Mouse (Mus musculus) lung, postnatal 0 days (tissue): ENCODE data around the gene Ccp110. TPM values are rescaled to one million over a fixed set of nuclear protein-coding genes. Genes with fewer than 3 reads are reported as not detected.

ENCODE experiments used
- ATAC-seq: fragments of 200-750 bp; cut with Nextera tagmentation; 2 replicates; pipeline ENCODE4 v1.8.0; 2017; ENCODE audit warnings: moderate library complexity
- DNase-seq: peaks from one replicate; pipeline ENCODE4 v3.0.0-alpha.2; 2016; ENCODE audit warnings: low spot score
- H3K27ac ChIP-seq: fragments of 300-500 bp; sonication (generic); 2 replicates; pipeline ENCODE4 v1.5.1; 2014; ENCODE audit warnings: antibody characterized with exemption, mild to moderate bottlenecking, low read length, mixed read lengths
- H3K27me3 ChIP-seq: fragments of 300-500 bp; sonication (generic); replicated peaks from 2 replicates; pipeline ENCODE4 v1.6.1; 2014; ENCODE audit warnings: low read length, mixed read lengths; ENCODE audit not compliant: insufficient read depth
- H3K36me3 ChIP-seq: fragments of 300-500 bp; sonication (generic); 2 replicates; pipeline ENCODE4 v1.6.1; 2014; ENCODE audit warnings: low read length, mixed read lengths; ENCODE audit not compliant: insufficient read depth
- H3K4me1 ChIP-seq: fragments of 300-500 bp; sonication (generic); 2 replicates; pipeline ENCODE4 v1.6.1; 2014; ENCODE audit warnings: antibody characterized with exemption, low read depth, low read length, mixed read lengths; ENCODE audit not compliant: insufficient read depth
- H3K4me2 ChIP-seq: fragments of 300-500 bp; sonication (generic); replicated peaks from 2 replicates; pipeline ENCODE4 v1.6.1; 2014; ENCODE audit warnings: low read depth, mild to moderate bottlenecking, low read length, moderate library complexity, mixed read lengths
- H3K4me3 ChIP-seq: fragments of 300-500 bp; sonication (generic); 2 replicates; pipeline ENCODE4 v1.5.1; 2014; ENCODE audit warnings: low read depth, low read length
- H3K9ac ChIP-seq: fragments of 300-500 bp; sonication (generic); replicated peaks from 2 replicates; pipeline ENCODE4 v1.6.1; 2014; ENCODE audit warnings: low read depth, mild to moderate bottlenecking
- H3K9me3 ChIP-seq: fragments of 300-500 bp; sonication (generic); 2 replicates; pipeline ENCODE4 v1.6.1; 2016; ENCODE audit warnings: low read length, mixed read lengths
- CTCF ChIP-seq: IDR thresholded peaks from 2 replicates; pipeline ENCODE4 v1.5.1; 2016; ENCODE audit warnings: antibody characterized with exemption, mild to moderate bottlenecking
- EP300 ChIP-seq: IDR thresholded peaks from 2 replicates; pipeline ENCODE4 v1.6.1; 2016; ENCODE audit warnings: antibody characterized with exemption, mild to moderate bottlenecking, control low read depth
- WGBS: fragments of 180-500 bp; shearing (Covaris S2); extraction: QIAGEN DNeasy Blood & Tissue Kit; methylation state at CpG from one replicate; pipeline ENCODE4 v1.1.7; 2014; 5-methylcytosine and 5-hydroxymethylcytosine counted together
- polyA plus RNA-seq: library from polyadenylated mRNA; unstranded; fragments of >200 nt; fragmentation: Nextera tagmentation; extraction: Ambion mirVana; gene quantifications from 2 replicates; pipeline ENCODE4 v1.2.1, GENCODE M21; 2015

Ccp110 gene
- polyA plus RNA-seq, 1 experiment from 2014 or later, result 8.4 TPM

GRCm38 (mm10) chr7:118714873-118715272 is 2.5 kb downstream of the Ccp110 start:
- Histone ChIP-seq H3K27ac (no peak overlapping the region), H3K4me1 (0 out of 2 replicates have a peak, but pooled peaks cover 3% of the 10 kb centered on the region), H3K27me3 (no peaks in the 10 kb centered on the region), H3K9me3 (no peaks in the 10 kb centered on the region), H3K4me3 (no peak overlapping the region), H3K4me2 (no peak overlapping the region), H3K9ac (no peak overlapping the region), H3K36me3 (no peaks in the 10 kb centered on the region)
- 66% methylated on average over 1 of the region's 1 CpGs for WGBS
- ATAC-seq (peak; percentile 23; the same call in 1 of the 2 replicates), DNase-seq (peak; percentile 75)
- TF ChIP-seq EP300 (peak; percentile 33; the same call in 1 of the 2 replicates), CTCF (no peak)

DNA sequence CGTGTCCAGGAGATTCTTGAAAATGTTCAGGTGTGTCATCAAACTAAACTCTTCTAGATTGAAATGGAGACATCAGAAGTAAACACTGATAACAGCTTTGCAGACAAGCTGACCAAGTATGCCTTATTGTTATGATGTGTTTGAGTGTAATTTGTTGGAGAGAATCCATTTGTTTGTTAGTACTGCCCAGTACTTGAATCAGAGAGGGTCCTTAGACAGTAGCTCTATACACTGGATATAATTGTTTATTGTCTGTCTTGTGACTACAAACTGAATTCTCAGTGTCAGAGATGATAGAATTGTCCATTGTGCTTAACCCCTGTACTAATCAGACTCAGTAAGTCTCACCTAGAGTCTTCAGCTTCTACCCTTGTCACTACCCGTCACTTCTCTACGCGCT is 5.7 kb downstream of the Ccp110 start:
- no peak for DNase-seq
- H3K9ac ChIP-seq, result no peak overlapping the region
- H3K27ac ChIP-seq, result no peak overlapping the region
- no peak for ATAC-seq
- TF ChIP-seq CTCF (no peak), EP300 (no peak)
- H3K4me1 ChIP-seq, result 0 out of 2 replicates have a peak, but pooled peaks cover 1% of the 10 kb centered on the region
- no peaks in the 10 kb centered on the region for H3K27me3 ChIP-seq
- no peak overlapping the region for H3K4me2 ChIP-seq
- H3K36me3 ChIP-seq, result no peaks in the 10 kb centered on the region
- WGBS, result 87% methylated on average over 4 of the region's 4 CpGs
- H3K9me3 ChIP-seq, result no peaks in the 10 kb centered on the region
- no peak overlapping the region for H3K4me3 ChIP-seq

- H3K27ac ChIP-seq, result no peak overlapping the region
- H3K36me3 ChIP-seq, result peaks cover 7% of the 10 kb centered on the region
- no peak overlapping the region for H3K4me2 ChIP-seq
- H3K9ac ChIP-seq, result no peak overlapping the region
- DNase-seq (peak; percentile 92), ATAC-seq (peak; percentile 98)
- no peaks in the 10 kb centered on the region for H3K9me3 ChIP-seq
- TF ChIP-seq EP300 (peak; percentile 92), CTCF (peak; percentile 35)
- no peaks in the 10 kb centered on the region for H3K27me3 ChIP-seq
- H3K4me1 ChIP-seq, result no peaks in the 10 kb centered on the region
- no peak overlapping the region for H3K4me3 ChIP-seq
- 72% methylated on average over 9 of the region's 9 CpGs for WGBS
These were observed 11.6 kb downstream of the Ccp110 start for GRCm38 (mm10) chr7:118723927-118724326.

DNA sequence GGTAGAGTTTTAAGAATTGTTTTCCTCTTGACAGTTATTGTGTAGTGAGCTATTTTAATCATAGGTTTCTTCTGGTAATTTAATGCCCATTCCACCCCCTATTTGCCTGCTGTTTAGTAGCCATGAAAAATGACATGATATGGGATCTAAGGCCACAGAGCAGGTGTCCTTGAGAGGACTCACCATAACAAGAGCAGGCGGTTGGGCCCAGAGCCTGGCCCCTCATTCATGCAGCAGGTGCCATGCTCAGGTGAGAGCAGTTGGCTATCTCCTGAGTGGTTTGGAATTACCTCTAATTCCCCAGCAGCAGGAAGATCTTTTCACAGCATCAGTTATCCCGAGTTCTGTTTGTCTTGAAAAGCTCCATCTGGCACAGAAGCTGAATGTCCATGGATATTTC is 13.1 kb downstream of the Ccp110 start:
- H3K36me3 ChIP-seq, result peaks cover 7% of the 10 kb centered on the region
- H3K4me1 ChIP-seq, result no peaks in the 10 kb centered on the region

GRCm38 (mm10) chr7:118728846-118729587 is 16.7 kb downstream of the Ccp110 start:
- H3K9ac ChIP-seq, result no peak overlapping the region
- no peak for ATAC-seq
- WGBS, result 91% methylated on average over 13 of the region's 13 CpGs
- peaks cover 7% of the 10 kb centered on the region for H3K36me3 ChIP-seq
- no peak overlapping the region for H3K4me2 ChIP-seq
- H3K27ac ChIP-seq, result no peak overlapping the region
- no peak for DNase-seq
- TF ChIP-seq EP300 (no peak), CTCF (no peak)
- no peaks in the 10 kb centered on the region for H3K27me3 ChIP-seq
- H3K4me1 ChIP-seq, result no peaks in the 10 kb centered on the region
- H3K4me3 ChIP-seq, result no peak overlapping the region
- H3K9me3 ChIP-seq, result no peaks in the 10 kb centered on the region

More for the DNA sequence above, 13.1 kb downstream of the Ccp110 start:
- WGBS, result 70% methylated on average over 2 of the region's 2 CpGs
- Histone ChIP-seq H3K4me2 (no peak overlapping the region), H3K27me3 (no peaks in the 10 kb centered on the region), H3K27ac (no peak overlapping the region), H3K4me3 (no peak overlapping the region), H3K9ac (no peak overlapping the region), H3K9me3 (no peaks in the 10 kb centered on the region)
- TF ChIP-seq EP300, result no peak
- DNase-seq, result no peak
- ATAC-seq, result no peak

DNA sequence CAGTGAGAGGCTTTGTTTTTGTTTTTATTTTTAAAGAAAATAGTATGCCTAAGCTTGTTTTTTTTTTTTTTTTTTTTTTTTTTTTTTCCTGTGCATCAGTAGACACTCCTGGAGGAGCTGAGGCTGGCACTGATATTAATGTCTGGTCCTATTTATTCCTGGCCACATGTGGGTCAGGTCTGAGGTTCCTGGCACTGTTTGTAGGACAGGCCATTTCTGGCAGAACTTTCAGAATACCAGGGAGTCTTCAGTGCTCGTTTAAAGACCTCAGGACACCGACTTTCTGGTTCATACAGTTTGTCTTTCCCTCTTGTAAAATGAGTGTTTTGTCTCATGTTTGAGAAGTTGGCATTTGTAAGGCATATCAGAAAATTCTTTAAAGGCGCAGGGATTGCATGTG is 19.4 kb downstream of the Ccp110 start:
- Histone ChIP-seq H3K27me3 (no peaks in the 10 kb centered on the region), H3K27ac (no peak overlapping the region), H3K9me3 (no peaks in the 10 kb centered on the region), H3K4me2 (no peak overlapping the region), H3K4me1 (no peaks in the 10 kb centered on the region), H3K9ac (no peak overlapping the region), H3K4me3 (no peak overlapping the region), H3K36me3 (peaks cover 6% of the 10 kb centered on the region)
- TF ChIP-seq CTCF (no peak), EP300 (no peak)
- WGBS, result 83% methylated on average over 3 of the region's 3 CpGs
- ATAC-seq (no peak), DNase-seq (no peak)
